Mouse (Mus musculus): ENCODE data around the gene Trim11. TPM values are rescaled to one million over a fixed set of nuclear protein-coding genes. Genes with fewer than 3 reads are reported as not detected.

Gene Trim11
- polyA plus RNA-seq, 1 experiment from 2014 or later: 36.1 TPM

- H3K4me3 ChIP-seq (ENCODE audit: control insufficient read depth in 1 of 2, insufficient read depth in 1 of 2, low read depth in 1 of 2, low read length in 2 of 2): peak overlapping the region in 1 of 2 experiments; percentile 57; a peak in 2 of 4 replicates
- 84% methylated on average over 5 of the region's 5 CpGs for WGBS
- no peaks in the 10 kb centered on the region for H3K9me3 ChIP-seq (ENCODE audit: control insufficient read depth, low read length)
- peaks cover 9 to 38% of the 10 kb centered on the region in 2 experiments for H3K4me1 ChIP-seq (ENCODE audit: control insufficient read depth in 2 of 2, insufficient read depth in 2 of 2, low read length in 2 of 2)
- H3K36me3 ChIP-seq (ENCODE audit: control insufficient read depth, insufficient read depth, low read length): peaks cover 22% of the 10 kb centered on the region
- H3K27me3 ChIP-seq (ENCODE audit: control insufficient read depth, insufficient read depth, low read length): peaks cover 16% of the 10 kb centered on the region
- no peak for ATAC-seq (ENCODE audit: insufficient number of reproducible peaks, insufficient read depth, low FRiP score, low read depth)
- H3K27ac ChIP-seq (replicated peaks in 1 of 2; ENCODE audit: control insufficient read depth in 1 of 2, insufficient read depth in 1 of 2, low read depth in 2 of 2, low read length in 2 of 2): no peak overlapping the region
- peak overlapping the region; percentile 17; the same call in 1 of the 2 replicates for H3K9ac ChIP-seq (ENCODE audit: low read length)
- H3K4me2 ChIP-seq (ENCODE audit: low read length): peak overlapping the region; percentile 95
Observed at GRCm38 (mm10) chr11:58957226-58957914, 20.5 kb upstream of the Trim11 start.

GRCm38 (mm10) chr11:58958536-58958935, 19.4 kb upstream of the Trim11 start:
- H3K4me2 ChIP-seq (ENCODE audit: low read length): no peak overlapping the region
- H3K9me3 ChIP-seq (ENCODE audit: control insufficient read depth, low read length): no peaks in the 10 kb centered on the region
- no peak overlapping the region for H3K27ac ChIP-seq (replicated peaks in 1 of 2; ENCODE audit: control insufficient read depth in 1 of 2, insufficient read depth in 1 of 2, low read depth in 2 of 2, low read length in 2 of 2)
- peaks cover 22% of the 10 kb centered on the region for H3K36me3 ChIP-seq (ENCODE audit: control insufficient read depth, insufficient read depth, low read length)
- H3K27me3 ChIP-seq (ENCODE audit: control insufficient read depth, insufficient read depth, low read length): peaks cover 24% of the 10 kb centered on the region
- 88% methylated on average over 6 of the region's 6 CpGs for WGBS
- no peak for ATAC-seq (ENCODE audit: insufficient number of reproducible peaks, insufficient read depth, low FRiP score, low read depth)
- no peak overlapping the region for H3K4me3 ChIP-seq (ENCODE audit: control insufficient read depth in 1 of 2, insufficient read depth in 1 of 2, low read depth in 1 of 2, low read length in 2 of 2)
- H3K9ac ChIP-seq (ENCODE audit: low read length): no peak overlapping the region
- H3K4me1 ChIP-seq (ENCODE audit: control insufficient read depth in 2 of 2, insufficient read depth in 2 of 2, low read length in 2 of 2): peaks cover 8 to 31% of the 10 kb centered on the region in 2 experiments

- no peak for ATAC-seq (ENCODE audit: insufficient number of reproducible peaks, insufficient read depth, low FRiP score, low read depth)
- peak overlapping the region; percentile 67 for H3K9ac ChIP-seq (ENCODE audit: low read length)
Observed at GRCm38 (mm10) chr11:58959186-58959825, 18.6 kb upstream of the Trim11 start.

GRCm38 (mm10) chr11:58959921-58960465, 17.9 kb upstream of the Trim11 start:
- Histone ChIP-seq H3K9me3 (ENCODE audit: control insufficient read depth, low read length) (no peaks in the 10 kb centered on the region), H3K4me3 (ENCODE audit: control insufficient read depth in 1 of 2, insufficient read depth in 1 of 2, low read depth in 1 of 2, low read length in 2 of 2) (peak overlapping the region; percentile 54 to 85), H3K36me3 (ENCODE audit: control insufficient read depth, insufficient read depth, low read length) (peaks cover 22% of the 10 kb centered on the region), H3K4me1 (ENCODE audit: control insufficient read depth in 2 of 2, insufficient read depth in 2 of 2, low read length in 2 of 2) (peaks cover 8 to 31% of the 10 kb centered on the region in 2 experiments), H3K4me2 (ENCODE audit: low read length) (peak overlapping the region; percentile 91), H3K27ac (replicated peaks in 1 of 2; ENCODE audit: control insufficient read depth in 1 of 2, insufficient read depth in 1 of 2, low read depth in 2 of 2, low read length in 2 of 2) (peak overlapping the region; percentile 42 to 54; a peak in 3 of 4 replicates), H3K27me3 (ENCODE audit: control insufficient read depth, insufficient read depth, low read length) (peaks cover 28% of the 10 kb centered on the region), H3K9ac (ENCODE audit: low read length) (peak overlapping the region; percentile 67)
- peak; percentile 72 for ATAC-seq (ENCODE audit: insufficient number of reproducible peaks, insufficient read depth, low FRiP score, low read depth)
- 2% methylated on average over 40 of the region's 40 CpGs for WGBS

More at GRCm38 (mm10) chr11:58959186-58959825, 18.6 kb upstream of the Trim11 start:
- Histone ChIP-seq H3K27ac (replicated peaks in 1 of 2; ENCODE audit: control insufficient read depth in 1 of 2, insufficient read depth in 1 of 2, low read depth in 2 of 2, low read length in 2 of 2) (0 out of 4 replicates have a peak overlapping the region, but pooled peaks of 1 of the 2 experiments have one; percentile 42), H3K36me3 (ENCODE audit: control insufficient read depth, insufficient read depth, low read length) (peaks cover 22% of the 10 kb centered on the region), H3K4me2 (ENCODE audit: low read length) (peak overlapping the region; percentile 91), H3K4me3 (ENCODE audit: control insufficient read depth in 1 of 2, insufficient read depth in 1 of 2, low read depth in 1 of 2, low read length in 2 of 2) (peak overlapping the region in 1 of 2 experiments; percentile 54; a peak in 2 of 4 replicates), H3K4me1 (ENCODE audit: control insufficient read depth in 2 of 2, insufficient read depth in 2 of 2, low read length in 2 of 2) (peaks cover 7 to 27% of the 10 kb centered on the region in 2 experiments), H3K9me3 (ENCODE audit: control insufficient read depth, low read length) (no peaks in the 10 kb centered on the region), H3K27me3 (ENCODE audit: control insufficient read depth, insufficient read depth, low read length) (peaks cover 28% of the 10 kb centered on the region)
- 32% methylated on average over 15 of the region's 15 CpGs for WGBS

- no peak for ATAC-seq (ENCODE audit: insufficient number of reproducible peaks, insufficient read depth, low FRiP score, low read depth)
- Histone ChIP-seq H3K9ac (ENCODE audit: low read length) (no peak overlapping the region), H3K4me1 (ENCODE audit: control insufficient read depth in 2 of 2, insufficient read depth in 2 of 2, low read length in 2 of 2) (peaks cover 13 to 34% of the 10 kb centered on the region in 2 experiments), H3K27ac (replicated peaks in 1 of 2; ENCODE audit: control insufficient read depth in 1 of 2, insufficient read depth in 1 of 2, low read depth in 2 of 2, low read length in 2 of 2) (no peak overlapping the region), H3K36me3 (ENCODE audit: control insufficient read depth, insufficient read depth, low read length) (peaks cover 20% of the 10 kb centered on the region), H3K4me2 (ENCODE audit: low read length) (0 out of 2 replicates have a peak overlapping the region, but pooled peaks have one; percentile 6), H3K4me3 (ENCODE audit: control insufficient read depth in 1 of 2, insufficient read depth in 1 of 2, low read depth in 1 of 2, low read length in 2 of 2) (no peak overlapping the region), H3K27me3 (ENCODE audit: control insufficient read depth, insufficient read depth, low read length) (peaks cover 28% of the 10 kb centered on the region), H3K9me3 (ENCODE audit: control insufficient read depth, low read length) (no peaks in the 10 kb centered on the region)
- WGBS: 53% methylated on average over 50 of the region's 50 CpGs
Observed at GRCm38 (mm10) chr11:58961364-58962177, 16.3 kb upstream of the Trim11 start.

- no peak for ATAC-seq (ENCODE audit: insufficient number of reproducible peaks, insufficient read depth, low FRiP score, low read depth)
- Histone ChIP-seq H3K4me2 (ENCODE audit: low read length) (no peak overlapping the region), H3K4me3 (ENCODE audit: control insufficient read depth in 1 of 2, insufficient read depth in 1 of 2, low read depth in 1 of 2, low read length in 2 of 2) (no peak overlapping the region), H3K27ac (replicated peaks in 1 of 2; ENCODE audit: control insufficient read depth in 1 of 2, insufficient read depth in 1 of 2, low read depth in 2 of 2, low read length in 2 of 2) (no peak overlapping the region), H3K36me3 (ENCODE audit: control insufficient read depth, insufficient read depth, low read length) (peaks cover 6% of the 10 kb centered on the region; the same call in 1 of the 2 replicates), H3K9ac (ENCODE audit: low read length) (no peak overlapping the region), H3K9me3 (ENCODE audit: control insufficient read depth, low read length) (no peaks in the 10 kb centered on the region), H3K27me3 (ENCODE audit: control insufficient read depth, insufficient read depth, low read length) (peaks cover 28% of the 10 kb centered on the region), H3K4me1 (ENCODE audit: control insufficient read depth in 2 of 2, insufficient read depth in 2 of 2, low read length in 2 of 2) (peaks cover 9 to 23% of the 10 kb centered on the region in 2 experiments)
- WGBS: 32% methylated on average over 17 of the region's 17 CpGs
Observed at GRCm38 (mm10) chr11:58963543-58963942, 14.3 kb upstream of the Trim11 start.

GRCm38 (mm10) chr11:58964216-58964615, 13.7 kb upstream of the Trim11 start:
- no peak overlapping the region for H3K27ac ChIP-seq (replicated peaks in 1 of 2; ENCODE audit: control insufficient read depth in 1 of 2, insufficient read depth in 1 of 2, low read depth in 2 of 2, low read length in 2 of 2)
- no peak overlapping the region for H3K9ac ChIP-seq (ENCODE audit: low read length)
- no peak overlapping the region for H3K4me2 ChIP-seq (ENCODE audit: low read length)
- H3K27me3 ChIP-seq (ENCODE audit: control insufficient read depth, insufficient read depth, low read length): peaks cover 28% of the 10 kb centered on the region
- H3K4me1 ChIP-seq (ENCODE audit: control insufficient read depth in 2 of 2, insufficient read depth in 2 of 2, low read length in 2 of 2): peaks cover 9 to 21% of the 10 kb centered on the region in 2 experiments
- ATAC-seq (ENCODE audit: insufficient number of reproducible peaks, insufficient read depth, low FRiP score, low read depth): no peak
- 83% methylated on average over 7 of the region's 7 CpGs for WGBS
- H3K4me3 ChIP-seq (ENCODE audit: control insufficient read depth in 1 of 2, insufficient read depth in 1 of 2, low read depth in 1 of 2, low read length in 2 of 2): no peak overlapping the region
- no peaks in the 10 kb centered on the region for H3K9me3 ChIP-seq (ENCODE audit: control insufficient read depth, low read length)
- peaks cover 4% of the 10 kb centered on the region; the same call in 1 of the 2 replicates for H3K36me3 ChIP-seq (ENCODE audit: control insufficient read depth, insufficient read depth, low read length)

Measured in heart, embryonic 14.5 days (tissue).